Mouse (Mus musculus) thymus, adult 2 months (tissue): Measurements from ENCODE around the gene Repin1.

Source experiments
- CTCF ChIP-seq: fragments of 200-500 bp; IDR thresholded peaks from 2 replicates; pipeline ENCODE4 v1.5.1; 2012; ENCODE audit warnings: mild to moderate bottlenecking, control low read depth, low read length, moderate library complexity, borderline replicate concordance; ENCODE audit not compliant: control insufficient read depth, poor library complexity, insufficient read depth; ENCODE audit errors: extremely low read depth
- POLR2A ChIP-seq: fragments of 200-500 bp; IDR thresholded peaks from 2 replicates; pipeline ENCODE4 v1.6.1; 2012; ENCODE audit warnings: mild to moderate bottlenecking, low read length, control low read depth, moderate library complexity; ENCODE audit not compliant: control insufficient read depth, poor library complexity, insufficient read depth; ENCODE audit errors: extremely low read depth

- TF ChIP-seq POLR2A (no peak), CTCF (no peak)
These were observed 49.1 kb downstream of the Repin1 start for GRCm38 (mm10) chr6:48642764-48643292.
